Mouse (Mus musculus) cerebellum, adult 11 months (tissue): ENCODE data around the gene Capn5.

Experiments
- DNase-seq: peaks from one replicate; pipeline ENCODE4 v3.0.0; 2022

Capn5 gene

GRCm38 (mm10) chr7:98104481-98105435, 73.3 kb downstream of the Capn5 start:
- DNase-seq, result no peak

GRCm38 (mm10) chr7:98103942-98104292, 74.2 kb downstream of the Capn5 start:
- DNase-seq, result no peak

- peak; percentile 84 for DNase-seq
Measured at GRCm38 (mm10) chr7:98103002-98103941, 74.8 kb downstream of the Capn5 start.

GRCm38 (mm10) chr7:98102488-98102887, 75.6 kb downstream of the Capn5 start:
- no peak for DNase-seq

- DNase-seq, result no peak
Measured at GRCm38 (mm10) chr7:98097557-98097956, 80.5 kb downstream of the Capn5 start.

GRCm38 (mm10) chr7:98095852-98096251, 82.2 kb downstream of the Capn5 start:
- DNase-seq, result no peak

GRCm38 (mm10) chr7:98086346-98086745, 91.7 kb downstream of the Capn5 start:
- no peak for DNase-seq

- no peak for DNase-seq
Measured at GRCm38 (mm10) chr7:98085314-98085713, 92.8 kb downstream of the Capn5 start.

GRCm38 (mm10) chr7:98084541-98085293, 93.4 kb downstream of the Capn5 start:
- no peak for DNase-seq

GRCm38 (mm10) chr7:98082376-98082775, 95.7 kb downstream of the Capn5 start:
- no peak for DNase-seq

- DNase-seq, result no peak
Measured at GRCm38 (mm10) chr7:98077453-98077852, 100.6 kb downstream of the Capn5 start.

GRCm38 (mm10) chr7:98071620-98072019, 106.5 kb downstream of the Capn5 start:
- DNase-seq, result peak; percentile 73
